In the genomic region with DNA sequence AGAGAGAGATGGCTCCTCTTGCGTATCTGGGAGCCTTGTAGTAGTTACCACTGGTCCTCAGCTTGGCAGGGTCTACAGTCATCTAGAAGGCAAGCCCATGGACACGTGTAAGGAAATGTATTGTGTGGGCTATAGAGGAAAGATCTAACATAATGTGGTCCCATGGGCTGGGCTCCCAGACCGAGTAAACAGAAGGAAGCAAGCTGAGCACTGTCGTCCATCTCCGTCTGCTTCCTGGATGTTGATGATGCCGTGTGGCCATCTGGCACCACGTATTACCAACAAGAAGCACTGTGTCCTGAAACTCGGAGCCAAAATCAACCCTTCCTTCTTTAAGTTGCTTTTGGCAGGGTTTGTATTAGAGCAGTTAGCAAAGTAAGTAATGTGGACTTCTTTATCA, we compare ENCODE assay signal across 28 mouse cellular contexts.
DNase-seq lines count a peak whose midpoint lies in the region; ATAC-seq lines count a peak whose summit lies in the region.
"Had no signal": no experiment of that assay in that cellular context is flagged by ENCODE, and none has a peak within 500 bp of the region (broad histone marks: within the 10 kb centered on the region; RNA-seq: fewer than 3 reads in every experiment).

No protein-coding gene starts in this region.

- intact Hi-C loops in left cerebral cortex, postnatal 4 days (cut with DNase I) = no loop called here

- ATAC-seq in heart, embryonic 12.5 days (ENCODE audit: insufficient number of reproducible peaks, low FRiP score) = peak; percentile 60; the same call in 1 of the 2 replicates
- ATAC-seq: intestine, embryonic 16.5 days; midbrain, embryonic 16.5 days had no signal

- H3K27me3 ChIP-seq in heart, embryonic 12.5 days (replicated peaks) = no peaks in the 10 kb centered on the region
- H3K27me3 ChIP-seq: embryonic facial prominence, embryonic 15.5 days; forebrain, embryonic 12.5 days; hindbrain, embryonic 13.5 days; limb, embryonic 13.5 days; stomach, embryonic 15.5 days had no signal

- no peak overlapping the region for H3K9ac ChIP-seq in heart, embryonic 12.5 days
- H3K9ac ChIP-seq: embryonic facial prominence, embryonic 15.5 days; forebrain, embryonic 12.5 days; hindbrain, embryonic 13.5 days; limb, embryonic 13.5 days; stomach, embryonic 15.5 days had no signal

- H3K4me2 ChIP-seq in heart, embryonic 12.5 days = no peak overlapping the region
- H3K4me2 ChIP-seq: embryonic facial prominence, embryonic 15.5 days; forebrain, embryonic 12.5 days; hindbrain, embryonic 13.5 days; limb, embryonic 13.5 days; liver, embryonic 11.5 days; midbrain, embryonic 11.5 days; stomach, embryonic 15.5 days had no signal

- H3K4me1 ChIP-seq in heart, embryonic 12.5 days (replicated peaks) = peaks cover 4% of the 10 kb centered on the region
- H3K4me1 ChIP-seq: embryonic facial prominence, embryonic 15.5 days; stomach, embryonic 15.5 days had no signal

- H3K9me3 ChIP-seq in heart, embryonic 12.5 days (replicated peaks) = 0 out of 2 replicates have a peak, but pooled peaks cover 5% of the 10 kb centered on the region
- H3K9me3 ChIP-seq: embryonic facial prominence, embryonic 10.5 days; embryonic facial prominence, embryonic 15.5 days; forebrain, embryonic 12.5 days; heart, embryonic 10.5 days; hindbrain, embryonic 13.5 days; limb, embryonic 13.5 days; stomach, embryonic 15.5 days had no signal

- 58% methylated on average over 8 of the region's 8 CpGs for WGBS in heart, embryonic 12.5 days

- H3K36me3 ChIP-seq in heart, embryonic 12.5 days = peaks cover 49% of the 10 kb centered on the region
- H3K36me3 ChIP-seq: G1E; stomach, embryonic 15.5 days had no signal

- peak; percentile 35 for DNase-seq in cerebellum, adult 9-10 months
- DNase-seq in cerebellum, adult 8-10 months = no peak
- DNase-seq in heart, adult 8-10 months (ENCODE audit: low spot score) = no peak
- DNase-seq in layer of hippocampus, adult 11-12 months (ENCODE audit: low spot score) = peak; percentile 26
- no peak for DNase-seq in layer of hippocampus, adult 9-10 months (ENCODE audit: low spot score)
- DNase-seq in layer of hippocampus, adult 9-11 months = peak; percentile 67
- DNase-seq in left cerebral cortex, postnatal 4 days = no peak
- DNase-seq: adrenal gland, adult 8-10 months; gastrocnemius, postnatal 25 days; heart, postnatal 4 days; kidney, postnatal 10 days; lung, postnatal 36 days; right cerebral cortex, postnatal 25 days; thymus, postnatal 14 days had no signal

- H3K27ac ChIP-seq in heart, embryonic 12.5 days (ENCODE audit: poor library complexity, severe bottlenecking) = no peak overlapping the region
- H3K27ac ChIP-seq: embryonic facial prominence, embryonic 10.5 days; embryonic facial prominence, embryonic 15.5 days; forebrain, embryonic 12.5 days; heart, embryonic 10.5 days; hindbrain, embryonic 13.5 days; left cerebral cortex, adult 2 months; limb, embryonic 13.5 days; stomach, embryonic 15.5 days had no signal

- no peak overlapping the region for H3K4me3 ChIP-seq in heart, embryonic 12.5 days
- H3K4me3 ChIP-seq: embryonic facial prominence, embryonic 10.5 days; embryonic facial prominence, embryonic 15.5 days; forebrain, embryonic 12.5 days; heart, embryonic 10.5 days; hindbrain, embryonic 13.5 days; left cerebral cortex, adult 2 months; limb, embryonic 13.5 days; stomach, embryonic 15.5 days had no signal

Comparison
In these comparisons a context has a peak if more than half of its experiments do, and no peak if none do; other contexts are left out.
1. DNase-seq: peak in cerebellum, adult 9-10 months (single experiment), layer of hippocampus, adult 11-12 months (single experiment) and layer of hippocampus, adult 9-11 months (single experiment); none in cerebellum, adult 8-10 months (single experiment), heart, adult 8-10 months (single experiment), layer of hippocampus, adult 9-10 months (single experiment) and left cerebral cortex, postnatal 4 days (single experiment).